Mouse (Mus musculus) lung, postnatal 0 days (tissue): ENCODE data around the gene Aass. TPM values are rescaled to one million over a fixed set of nuclear protein-coding genes. Genes with fewer than 3 reads are reported as not detected.
A peak's percentile ranks its signal among the peaks of the same experiment; 100 is the strongest.
"Not testable (repeated sequence)": the region's sequence is repeated elsewhere in the genome, so short reads cannot be mapped to it uniquely, and the experiment has no call there.

Source experiments
- ATAC-seq: fragments of 200-750 bp; cut with Nextera tagmentation; 2 replicates; pipeline ENCODE4 v1.8.0; 2017; ENCODE audit warnings: moderate library complexity
- DNase-seq: peaks from one replicate; pipeline ENCODE4 v3.0.0-alpha.2; 2016; ENCODE audit warnings: low spot score
- H3K27ac ChIP-seq: fragments of 300-500 bp; sonication (generic); 2 replicates; pipeline ENCODE4 v1.5.1; 2014; ENCODE audit warnings: antibody characterized with exemption, mild to moderate bottlenecking, low read length, mixed read lengths
- H3K27me3 ChIP-seq: fragments of 300-500 bp; sonication (generic); replicated peaks from 2 replicates; pipeline ENCODE4 v1.6.1; 2014; ENCODE audit warnings: low read length, mixed read lengths; ENCODE audit not compliant: insufficient read depth
- H3K36me3 ChIP-seq: fragments of 300-500 bp; sonication (generic); 2 replicates; pipeline ENCODE4 v1.6.1; 2014; ENCODE audit warnings: low read length, mixed read lengths; ENCODE audit not compliant: insufficient read depth
- H3K4me1 ChIP-seq: fragments of 300-500 bp; sonication (generic); 2 replicates; pipeline ENCODE4 v1.6.1; 2014; ENCODE audit warnings: antibody characterized with exemption, low read depth, low read length, mixed read lengths; ENCODE audit not compliant: insufficient read depth
- H3K4me2 ChIP-seq: fragments of 300-500 bp; sonication (generic); replicated peaks from 2 replicates; pipeline ENCODE4 v1.6.1; 2014; ENCODE audit warnings: low read depth, mild to moderate bottlenecking, low read length, moderate library complexity, mixed read lengths
- H3K4me3 ChIP-seq: fragments of 300-500 bp; sonication (generic); 2 replicates; pipeline ENCODE4 v1.5.1; 2014; ENCODE audit warnings: low read depth, low read length
- H3K9ac ChIP-seq: fragments of 300-500 bp; sonication (generic); replicated peaks from 2 replicates; pipeline ENCODE4 v1.6.1; 2014; ENCODE audit warnings: low read depth, mild to moderate bottlenecking
- H3K9me3 ChIP-seq: fragments of 300-500 bp; sonication (generic); 2 replicates; pipeline ENCODE4 v1.6.1; 2016; ENCODE audit warnings: low read length, mixed read lengths
- CTCF ChIP-seq: IDR thresholded peaks from 2 replicates; pipeline ENCODE4 v1.5.1; 2016; ENCODE audit warnings: antibody characterized with exemption, mild to moderate bottlenecking
- EP300 ChIP-seq: IDR thresholded peaks from 2 replicates; pipeline ENCODE4 v1.6.1; 2016; ENCODE audit warnings: antibody characterized with exemption, mild to moderate bottlenecking, control low read depth
- whole genome bisulfite sequencing: fragments of 180-500 bp; shearing (Covaris S2); extraction: QIAGEN DNeasy Blood & Tissue Kit; methylation state at CpG from one replicate; pipeline ENCODE4 v1.1.7; 2014; 5-methylcytosine and 5-hydroxymethylcytosine counted together
- polyA plus RNA-seq: library from polyadenylated mRNA; unstranded; fragments of >200 nt; fragmentation: Nextera tagmentation; extraction: Ambion mirVana; gene quantifications from 2 replicates; pipeline ENCODE4 v1.2.1, GENCODE M21; 2015

Aass gene
- polyA plus RNA-seq = 1.8 and 1.9 TPM in 2 replicates

- Histone ChIP-seq H3K27ac (no peak within 1 kb of the TSS), H3K36me3 (no peaks in the 10 kb centered on the region), H3K9ac (0 out of 2 replicates have a peak within 1 kb of the TSS, but pooled peaks have one; percentile 16), H3K27me3 (no peaks in the 10 kb centered on the region), H3K4me1 (no peaks in the 10 kb centered on the region), H3K4me3 (peak within 1 kb of the TSS; percentile 36), H3K4me2 (peak within 1 kb of the TSS; percentile 72), H3K9me3 (no peaks in the 10 kb centered on the region)
- WGBS = 0% methylated on average over 20 of the region's 20 CpGs
- TF ChIP-seq CTCF (0 out of 2 replicates have a peak, but pooled peaks have one; percentile 7), EP300 (no peak)
- ATAC-seq = peak; percentile 89
- peak; percentile 60 for DNase-seq
Observed at GRCm38 (mm10) chr6:23132573-23133181, at the start of gene Aass. Aass (minus strand) TSS chr6:23132986.

- peak overlapping the region; percentile 14; the same call in 1 of the 2 replicates for H3K4me3 ChIP-seq
Observed at GRCm38 (mm10) chr6:23180096-23180495, 47.3 kb upstream of the Aass start.

GRCm38 (mm10) chr6:23163824-23164223, 31.0 kb upstream of the Aass start:
- H3K27me3 ChIP-seq, ATAC-seq, H3K9ac ChIP-seq, H3K36me3 ChIP-seq, H3K27ac ChIP-seq, H3K9me3 ChIP-seq, H3K4me1 ChIP-seq, H3K4me2 ChIP-seq, H3K4me3 ChIP-seq, DNase-seq: not testable (repeated sequence)
- WGBS = 48% methylated on average over 1 of the region's 2 CpGs

More at GRCm38 (mm10) chr6:23180096-23180495, 47.3 kb upstream of the Aass start:
- 15% methylated on average over 8 of the region's 8 CpGs for WGBS
- Histone ChIP-seq H3K36me3 (no peaks in the 10 kb centered on the region), H3K4me2 (no peak overlapping the region; the same call in 1 of the 2 replicates), H3K9ac (no peak overlapping the region), H3K4me1 (no peaks in the 10 kb centered on the region), H3K27ac (no peak overlapping the region), H3K9me3 (no peaks in the 10 kb centered on the region), H3K27me3 (no peaks in the 10 kb centered on the region)
- DNase-seq (peak; percentile 21), ATAC-seq (no peak)
- peak; percentile 71 for TF ChIP-seq CTCF
- TF ChIP-seq EP300 = no peak

- not testable (repeated sequence) for H3K9me3 ChIP-seq, H3K9ac ChIP-seq, H3K36me3 ChIP-seq, H3K27me3 ChIP-seq, H3K4me3 ChIP-seq, H3K4me2 ChIP-seq, H3K27ac ChIP-seq, DNase-seq, H3K4me1 ChIP-seq, ATAC-seq
- WGBS = 67% methylated on average over 2 of the region's 3 CpGs
Observed at GRCm38 (mm10) chr6:23156357-23156756, 23.6 kb upstream of the Aass start.

GRCm38 (mm10) chr6:23153112-23153511, 20.3 kb upstream of the Aass start:
- Histone ChIP-seq H3K4me1 (no peaks in the 10 kb centered on the region), H3K9ac (no peak overlapping the region), H3K36me3 (no peaks in the 10 kb centered on the region), H3K4me3 (no peak overlapping the region), H3K27ac (no peak overlapping the region), H3K9me3 (no peaks in the 10 kb centered on the region), H3K27me3 (no peaks in the 10 kb centered on the region), H3K4me2 (no peak overlapping the region)
- WGBS = 83% methylated on average over 2 of the region's 2 CpGs
- TF ChIP-seq CTCF = no peak
- no peak for TF ChIP-seq EP300
- DNase-seq = no peak
- no peak for ATAC-seq

GRCm38 (mm10) chr6:23147221-23147620, 14.4 kb upstream of the Aass start:
- Histone ChIP-seq H3K36me3 (no peaks in the 10 kb centered on the region), H3K9ac (no peak overlapping the region), H3K27me3 (no peaks in the 10 kb centered on the region), H3K27ac (no peak overlapping the region), H3K4me1 (no peaks in the 10 kb centered on the region), H3K4me2 (no peak overlapping the region), H3K9me3 (no peaks in the 10 kb centered on the region), H3K4me3 (no peak overlapping the region)
- no peak for DNase-seq
- TF ChIP-seq CTCF (no peak), EP300 (no peak)
- WGBS = 80% methylated on average over 2 of the region's 2 CpGs
- ATAC-seq = no peak

- no peak overlapping the region for H3K4me2 ChIP-seq
- no peaks in the 10 kb centered on the region for H3K36me3 ChIP-seq
- DNase-seq (no peak), ATAC-seq (no peak)
- no peak overlapping the region for H3K27ac ChIP-seq
- H3K4me1 ChIP-seq = no peaks in the 10 kb centered on the region
- no peaks in the 10 kb centered on the region for H3K9me3 ChIP-seq
- no peaks in the 10 kb centered on the region for H3K27me3 ChIP-seq
- H3K9ac ChIP-seq = no peak overlapping the region
- TF ChIP-seq EP300 (no peak), CTCF (no peak)
- H3K4me3 ChIP-seq = no peak overlapping the region
Observed at GRCm38 (mm10) chr6:23143980-23144379, 11.2 kb upstream of the Aass start.
